Mouse (Mus musculus) telencephalon, adult 2 months (tissue): Measurements from ENCODE around the gene 5330417C22Rik.

Experiments used
- DNase-seq: peaks from one replicate; pipeline ENCODE4 v3.0.0-alpha.2; 2011; ENCODE audit warnings: low read depth, low spot score

The 5330417C22Rik gene

GRCm38 (mm10) chr3:108466425-108466824, 69.9 kb downstream of the 5330417C22Rik start:
- DNase-seq: no peak

DNA sequence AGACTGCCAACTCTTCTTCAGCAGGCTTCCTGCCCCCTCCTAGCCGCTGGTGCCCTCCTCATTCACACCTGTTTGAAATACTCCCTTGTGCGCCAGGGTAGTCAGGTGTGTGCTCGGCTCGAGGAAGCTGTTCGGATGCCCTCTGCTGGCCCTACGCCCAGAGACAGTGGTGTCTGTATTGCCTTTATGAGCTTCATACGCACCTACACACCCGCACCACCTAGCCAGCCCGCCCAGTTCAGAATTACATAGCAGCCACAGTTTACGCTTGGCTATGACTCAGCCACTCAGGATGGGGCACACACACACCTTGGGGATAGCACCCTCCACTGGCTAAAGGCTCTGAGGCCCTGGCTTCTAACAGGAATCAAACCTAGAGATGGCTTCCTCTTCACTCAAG, 77.5 kb downstream of the 5330417C22Rik start:
- DNase-seq: no peak

- no peak for DNase-seq
Measured at GRCm38 (mm10) chr3:108458380-108458779, 78.0 kb downstream of the 5330417C22Rik start.

GRCm38 (mm10) chr3:108454172-108454571, 82.2 kb downstream of the 5330417C22Rik start:
- no peak for DNase-seq

DNA sequence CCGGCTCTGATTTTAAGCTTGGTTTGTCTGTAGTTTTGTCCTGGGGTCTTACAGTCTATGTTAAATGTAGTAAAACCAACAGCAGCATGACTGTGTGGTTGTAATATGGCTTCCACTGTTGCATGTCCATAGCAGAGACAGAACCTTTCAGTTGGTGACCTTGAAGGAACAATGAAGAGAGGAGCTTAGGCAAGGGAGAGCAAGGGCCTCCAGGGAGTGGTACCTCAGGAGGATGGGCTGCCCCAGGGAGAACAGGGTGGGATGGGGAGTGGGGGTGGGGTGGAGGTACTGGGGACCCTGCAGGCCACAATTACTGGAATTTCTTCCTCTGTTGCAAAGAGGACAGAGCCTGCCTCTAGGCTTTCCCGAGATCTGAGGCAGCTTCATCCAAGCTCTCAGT, 84.4 kb downstream of the 5330417C22Rik start:
- no peak for DNase-seq

DNA sequence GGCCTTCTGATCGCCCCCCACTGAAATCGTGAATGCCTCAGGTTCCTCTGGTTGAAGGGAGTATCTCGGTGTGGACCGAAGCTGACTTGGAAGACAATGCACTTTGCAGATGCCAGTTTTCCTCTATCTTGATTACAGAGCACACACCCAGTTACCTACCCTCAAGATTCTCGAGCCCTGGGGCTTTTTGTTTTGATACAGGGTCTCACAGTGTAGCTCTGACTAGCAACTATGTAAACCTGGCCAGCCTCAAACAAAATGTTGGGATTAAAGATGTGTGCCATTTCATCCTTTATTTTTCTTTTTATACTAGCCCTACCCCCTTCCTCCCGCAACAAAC, 91.0 kb downstream of the 5330417C22Rik start:
- DNase-seq: no peak

DNA sequence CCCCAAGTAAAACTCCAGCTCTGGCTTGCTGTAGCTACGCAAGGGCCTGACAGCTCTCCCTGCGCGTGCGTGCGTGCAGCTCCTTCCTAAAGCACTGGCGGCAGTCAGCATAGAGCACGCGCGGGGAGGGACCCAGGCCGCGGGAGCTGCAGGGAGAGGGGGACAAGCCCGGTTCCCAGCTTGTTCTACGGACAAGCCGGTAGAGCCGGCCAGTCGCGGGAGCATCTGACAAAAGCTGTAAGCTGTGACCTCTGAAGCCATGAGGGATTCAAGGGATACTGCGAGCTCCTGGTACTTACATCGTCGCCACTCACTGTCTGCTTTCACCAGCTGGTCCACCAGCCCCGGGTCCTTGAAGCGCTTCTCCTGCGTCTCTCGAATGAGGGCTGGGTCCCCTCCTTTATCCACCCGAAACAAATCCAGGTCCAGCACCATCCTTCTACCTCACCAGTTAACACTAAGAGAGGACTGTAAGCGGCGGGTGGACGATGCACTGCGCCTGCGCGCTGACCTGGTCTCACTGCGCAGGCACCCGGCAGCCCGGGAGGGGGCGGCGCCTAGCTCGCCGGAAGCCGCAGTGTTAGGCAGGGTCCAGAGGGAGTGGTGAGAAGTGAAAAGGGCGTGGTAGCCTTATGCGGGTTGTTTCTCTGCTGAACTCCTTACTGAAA, 91.5 kb downstream of the 5330417C22Rik start, which contains the start of gene Sars:
Gene Sars (minus strand): TSS at position 512 of the 668 bp plus-strand sequence.
- peak; percentile 87 for DNase-seq

DNA sequence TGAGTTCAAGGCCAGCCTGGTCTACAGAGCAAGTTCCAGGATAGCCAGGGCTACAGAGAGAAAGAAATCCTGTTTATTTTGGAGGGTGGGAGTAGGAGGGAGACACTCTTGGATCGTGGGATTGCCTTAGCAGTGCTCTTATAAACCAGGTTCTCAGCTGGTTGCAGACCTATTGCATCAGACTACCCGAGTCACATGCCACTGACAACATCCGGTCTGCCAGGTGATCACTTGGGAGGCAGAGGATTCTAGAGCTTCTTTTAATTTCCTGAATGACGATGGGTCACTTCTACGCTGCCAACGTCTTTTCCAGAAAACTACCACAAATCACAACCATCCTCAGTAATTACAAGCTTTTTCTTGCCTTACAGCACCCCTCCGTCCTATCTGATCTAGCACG, 92.3 kb downstream of the 5330417C22Rik start:
- peak; percentile 71 for DNase-seq

- no peak for DNase-seq
Measured at GRCm38 (mm10) chr3:108436380-108436714, 100.0 kb downstream of the 5330417C22Rik start.

- DNase-seq: no peak
Measured at GRCm38 (mm10) chr3:108435701-108436379, 100.5 kb downstream of the 5330417C22Rik start.

DNA sequence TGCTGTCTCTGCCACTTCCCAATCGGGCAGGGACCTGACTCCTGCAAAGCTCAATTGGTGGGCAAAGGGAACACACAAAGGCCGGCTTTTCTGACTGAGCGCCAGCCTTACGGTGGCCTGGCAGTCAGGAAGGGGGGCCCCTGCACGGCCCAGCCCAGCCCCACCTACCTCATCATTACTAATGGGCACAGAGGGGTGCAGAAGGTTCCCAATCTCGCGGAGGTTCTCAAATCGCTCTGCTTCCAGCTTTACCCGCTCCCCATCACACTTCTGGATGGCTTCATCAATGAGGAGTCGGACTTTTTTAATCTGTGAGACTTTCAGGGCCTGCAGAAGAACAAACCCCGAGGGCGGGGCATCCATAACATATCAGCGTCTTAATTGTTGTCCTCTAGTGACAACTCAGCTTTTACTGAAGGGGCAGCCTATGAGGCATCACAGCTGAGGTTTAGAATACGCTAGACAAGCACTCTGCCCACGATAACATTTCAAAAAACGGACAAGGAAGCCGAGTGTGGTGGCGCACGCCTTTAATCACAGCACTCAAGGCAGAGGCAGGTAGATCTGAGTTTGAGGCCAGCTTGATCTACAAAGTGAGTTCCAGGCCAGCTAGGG, 102.3 kb downstream of the 5330417C22Rik start:
- no peak for DNase-seq

GRCm38 (mm10) chr3:108433188-108433880, 103.0 kb downstream of the 5330417C22Rik start:
- DNase-seq: no peak

DNA sequence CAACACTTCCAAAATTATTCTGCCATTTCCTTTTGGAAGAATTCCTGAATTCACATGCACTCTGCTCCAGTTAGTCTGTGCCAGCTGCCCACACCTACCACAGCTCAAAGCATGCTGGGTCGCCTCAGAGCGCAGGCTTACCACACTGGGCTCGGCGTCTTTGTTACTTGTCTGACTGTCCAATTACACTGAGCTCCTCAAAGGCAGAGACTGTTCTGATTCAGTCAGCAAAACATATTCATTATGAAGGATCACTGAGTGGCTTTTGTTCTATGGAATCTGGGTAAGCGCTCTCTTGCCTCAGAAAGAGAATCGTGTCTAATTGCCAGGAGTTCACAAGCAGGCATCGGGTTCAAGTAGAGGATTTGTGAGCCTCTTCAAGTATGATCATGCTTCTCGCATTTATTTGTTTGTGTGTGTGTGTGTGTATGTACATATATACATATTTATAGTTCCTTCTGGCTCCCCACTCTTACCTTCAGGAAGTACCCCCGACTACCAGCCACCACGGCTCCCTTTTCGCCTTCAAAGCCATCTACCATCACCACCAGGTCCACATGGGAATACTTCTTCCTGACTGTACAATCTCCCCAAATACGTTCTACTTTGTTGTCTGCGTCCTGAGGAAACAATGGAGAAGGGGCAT, 103.7 kb downstream of the 5330417C22Rik start:
- DNase-seq: peak; percentile 65

GRCm38 (mm10) chr3:108425624-108426018, 110.7 kb downstream of the 5330417C22Rik start:
- no peak for DNase-seq

- no peak for DNase-seq
Measured at GRCm38 (mm10) chr3:108424944-108425623, 111.3 kb downstream of the 5330417C22Rik start.

DNA sequence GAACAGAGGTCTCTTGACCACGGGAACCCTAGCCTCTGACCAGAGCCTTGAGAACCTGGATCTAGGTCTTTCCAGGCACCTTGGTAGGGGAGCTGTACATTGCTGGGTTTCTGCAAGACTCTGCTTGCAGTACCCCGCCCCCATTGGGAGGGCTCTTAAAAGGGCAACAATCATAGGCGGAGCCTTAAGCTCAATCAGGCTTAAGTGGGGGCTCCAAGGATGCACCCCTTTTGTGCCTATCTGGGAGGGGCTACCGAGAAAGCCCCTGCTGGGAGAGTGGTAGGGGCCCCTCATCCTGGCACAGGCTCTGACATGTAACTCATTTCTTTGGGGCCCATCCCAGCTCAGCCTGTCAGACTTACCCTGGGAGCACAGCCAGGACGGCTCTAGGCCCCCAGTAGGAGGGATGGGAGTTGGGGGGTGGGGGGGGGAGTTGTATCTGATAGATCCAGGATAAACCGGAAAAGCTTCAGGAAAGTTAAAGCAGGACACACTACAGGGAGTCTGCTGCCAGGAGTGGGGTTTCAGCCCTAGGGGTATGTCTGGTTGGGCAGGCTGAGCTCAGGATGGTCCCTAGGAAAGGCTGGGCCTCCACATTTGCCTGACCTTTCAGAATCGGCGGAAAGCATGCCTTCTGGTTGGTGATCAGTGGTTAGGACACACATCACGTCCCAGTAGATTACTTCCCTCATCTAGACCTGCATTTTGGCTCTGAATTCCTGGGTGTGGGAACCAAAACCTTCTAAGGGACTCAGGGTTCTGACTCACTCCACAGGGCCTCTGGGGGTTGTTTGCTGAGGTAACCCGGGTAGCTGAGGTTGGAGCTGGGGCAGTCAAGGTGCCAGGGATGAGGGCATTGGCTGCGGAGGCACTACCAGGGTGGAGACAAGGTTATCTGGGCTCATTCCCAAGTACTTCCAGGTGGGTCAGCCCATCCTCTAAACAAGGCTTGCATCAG, 112.2 kb downstream of the 5330417C22Rik start:
- DNase-seq: peak; percentile 68

DNA sequence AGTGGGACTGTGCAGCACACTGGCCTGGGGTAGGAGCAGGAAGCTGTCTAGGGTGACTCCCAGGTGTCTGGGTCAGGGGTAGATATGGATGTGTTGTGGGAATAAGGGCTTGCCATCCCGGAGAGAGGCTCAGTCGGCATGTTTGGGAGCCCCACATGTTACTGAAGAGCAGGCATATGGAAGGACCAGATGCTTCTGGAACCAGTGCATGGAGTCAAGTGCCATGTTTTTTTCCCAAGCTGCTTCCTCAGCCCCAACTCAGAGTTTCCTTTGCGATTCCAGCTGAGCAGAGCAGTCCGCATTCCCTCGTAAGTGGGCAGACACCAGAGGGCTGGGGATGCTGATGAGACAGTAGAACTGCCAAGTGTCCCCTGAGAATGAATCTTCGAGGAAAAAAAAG, 113.3 kb downstream of the 5330417C22Rik start:
- DNase-seq: no peak

GRCm38 (mm10) chr3:108415831-108416223, 120.5 kb downstream of the 5330417C22Rik start:
- DNase-seq: peak; percentile 72

GRCm38 (mm10) chr3:108414857-108415830, 121.2 kb downstream of the 5330417C22Rik start, which contains the start of gene Celsr2:
Gene Celsr2 (minus strand): TSS chr3:108415552.
- DNase-seq: no peak
